Mouse (Mus musculus): ENCODE measurements around the gene Gm17428. TPM values are rescaled to one million over a fixed set of nuclear protein-coding genes. Genes with fewer than 3 reads are reported as not detected.

Gene Gm17428
- polyA plus RNA-seq (2012; rRNA removed; ENCODE audit: low replicate concordance), result not detected in 2 replicates

GRCm38 (mm10) chr14:54976633-54977032 lies at the start of gene Gm17428:
Gene Gm17428, plus strand, starts transcription at chr14:54976933.

GRCm38 (mm10) chr14:54932645-54933150 lies 44.0 kb upstream of the Gm17428 start, which contains the start of gene Il25:
Gene Il25, plus strand, starts transcription at chr14:54932695.

GRCm38 (mm10) chr14:54935904-54936830 lies 40.6 kb upstream of the Gm17428 start, which contains the start of gene Cmtm5:
Gene Cmtm5, plus strand, starts transcription at chr14:54936261.

GRCm38 (mm10) chr14:54966320-54966977 lies 10.3 kb upstream of the Gm17428 start, which contains the start of gene Myh6:
Gene Myh6, minus strand, starts transcription at chr14:54966927.

GRCm38 (mm10) chr14:54994136-54994868 lies 17.6 kb downstream of the Gm17428 start, which contains the start of gene Myh7:
Gene Myh7, minus strand, starts transcription at chr14:54994626.

GRCm38 (mm10) chr14:55014991-55015766 lies 38.4 kb downstream of the Gm17428 start, which contains the start of gene Ngdn:
Gene Ngdn, plus strand, starts transcription at chr14:55015454.

Other genes starting within 250 kb of the Gm17428 start
- gene Slc7a8, start 195.0 kb upstream of the Gm17428 start, polyA plus RNA-seq (2012; rRNA removed; ENCODE audit: low replicate concordance), result 45.5 and 192 TPM in 2 replicates
- not detected in 2 replicates for gene Rnf212b, start 162.8 kb upstream of the Gm17428 start, polyA plus RNA-seq (2012; rRNA removed; ENCODE audit: low replicate concordance)
- gene Homez, start 106.0 kb upstream of the Gm17428 start, polyA plus RNA-seq (2012; rRNA removed; ENCODE audit: low replicate concordance), result 1.5 and 2.0 TPM in 2 replicates
- 15.5 and 18.2 TPM in 2 replicates for gene Ppp1r3e, start 99.4 kb upstream of the Gm17428 start, polyA plus RNA-seq (2012; rRNA removed; ENCODE audit: low replicate concordance)
- gene Bcl2l2, start 93.6 kb upstream of the Gm17428 start, polyA plus RNA-seq (2012; rRNA removed; ENCODE audit: low replicate concordance), result 31.3 and 48.5 TPM in 2 replicates
- gene Gm20521, start 93.5 kb upstream of the Gm17428 start, polyA plus RNA-seq (2012; rRNA removed; ENCODE audit: low replicate concordance), result 10.4 and 10.8 TPM in 2 replicates
- gene Pabpn1, start 84.4 kb upstream of the Gm17428 start, polyA plus RNA-seq (2012; rRNA removed; ENCODE audit: low replicate concordance), result 34.7 and 37.9 TPM in 2 replicates
- gene Slc22a17, start 63.8 kb upstream of the Gm17428 start, polyA plus RNA-seq (2012; rRNA removed; ENCODE audit: low replicate concordance), result 16.9 and 36.0 TPM in 2 replicates
- 4.4 and 8.0 TPM in 2 replicates for gene Efs, start 50.8 kb upstream of the Gm17428 start, polyA plus RNA-seq (2012; rRNA removed; ENCODE audit: low replicate concordance)
- 0.92 TPM in 1 of 2 replicates, not detected in the other for gene Il25, start 44.2 kb upstream of the Gm17428 start, polyA plus RNA-seq (2012; rRNA removed; ENCODE audit: low replicate concordance)
- gene Cmtm5, start 40.7 kb upstream of the Gm17428 start, polyA plus RNA-seq (2012; rRNA removed; ENCODE audit: low replicate concordance), result 0.79 and 1.8 TPM in 2 replicates
- gene Myh6, start 10.0 kb upstream of the Gm17428 start, polyA plus RNA-seq (2012; rRNA removed; ENCODE audit: low replicate concordance), result 0.64 TPM in 1 of 2 replicates, not detected in the other
- gene Myh7, start 17.7 kb downstream of the Gm17428 start, polyA plus RNA-seq (2012; rRNA removed; ENCODE audit: low replicate concordance), result 0.02 and 0.13 TPM in 2 replicates
- 3.6 and 3.8 TPM in 2 replicates for gene Ngdn, start 38.5 kb downstream of the Gm17428 start, polyA plus RNA-seq (2012; rRNA removed; ENCODE audit: low replicate concordance)
- 1.5 and 2.4 TPM in 2 replicates for gene Zfhx2, start 115.4 kb downstream of the Gm17428 start, polyA plus RNA-seq (2012; rRNA removed; ENCODE audit: low replicate concordance)
- gene Thtpa, start 117.9 kb downstream of the Gm17428 start, polyA plus RNA-seq (2012; rRNA removed; ENCODE audit: low replicate concordance), result 4.0 and 4.6 TPM in 2 replicates
- 83.8 and 83.9 TPM in 2 replicates for gene Ap1g2, start 129.7 kb downstream of the Gm17428 start, polyA plus RNA-seq (2012; rRNA removed; ENCODE audit: low replicate concordance)
- gene Jph4, start 140.0 kb downstream of the Gm17428 start, polyA plus RNA-seq (2012; rRNA removed; ENCODE audit: low replicate concordance), result 0.69 and 0.84 TPM in 2 replicates
- gene Dhrs2, start 245.1 kb downstream of the Gm17428 start, polyA plus RNA-seq (2012; rRNA removed; ENCODE audit: low replicate concordance), result not detected in 2 replicates

Data from duodenum, adult 2 months (tissue).